Mouse (Mus musculus): ENCODE results near the gene Rnf144b. TPM values are rescaled to one million over a fixed set of nuclear protein-coding genes. Genes with fewer than 3 reads are reported as not detected.

Rnf144b gene
- total RNA-seq, 2 experiments from 2014 or later = 7.3 to 8.1 TPM

GRCm38 (mm10) chr13:47124986-47125385, 2.5 kb downstream of the Rnf144b start:
- DNase-seq = no peak

GRCm38 (mm10) chr13:47125595-47125994, 3.1 kb downstream of the Rnf144b start:
- DNase-seq = no peak

GRCm38 (mm10) chr13:47129090-47129489, 6.6 kb downstream of the Rnf144b start:
- peak; percentile 29 for DNase-seq

GRCm38 (mm10) chr13:47133058-47133457, 10.6 kb downstream of the Rnf144b start:
- no peak for DNase-seq

GRCm38 (mm10) chr13:47134836-47135235, 12.4 kb downstream of the Rnf144b start:
- DNase-seq = no peak

GRCm38 (mm10) chr13:47135741-47136140, 13.3 kb downstream of the Rnf144b start:
- no peak for DNase-seq

- DNase-seq = no peak
Observed at GRCm38 (mm10) chr13:47142764-47143163, 20.3 kb downstream of the Rnf144b start.

- DNase-seq = peak; percentile 21
Observed at GRCm38 (mm10) chr13:47145939-47146338, 23.5 kb downstream of the Rnf144b start.

GRCm38 (mm10) chr13:47146388-47146787, 23.9 kb downstream of the Rnf144b start:
- no peak for DNase-seq

GRCm38 (mm10) chr13:47148573-47148972, 26.1 kb downstream of the Rnf144b start:
- peak; percentile 13 for DNase-seq

GRCm38 (mm10) chr13:47149993-47150392, 27.5 kb downstream of the Rnf144b start:
- DNase-seq = no peak

GRCm38 (mm10) chr13:47151060-47151459, 28.6 kb downstream of the Rnf144b start:
- no peak for DNase-seq

- peak; percentile 50 for DNase-seq
Observed at GRCm38 (mm10) chr13:47152390-47152789, 29.9 kb downstream of the Rnf144b start.

- no peak for DNase-seq
Observed at GRCm38 (mm10) chr13:47153206-47153605, 30.8 kb downstream of the Rnf144b start.

GRCm38 (mm10) chr13:47154866-47155265, 32.4 kb downstream of the Rnf144b start:
- DNase-seq = no peak

GRCm38 (mm10) chr13:47156841-47157240, 34.4 kb downstream of the Rnf144b start:
- no peak for DNase-seq

GRCm38 (mm10) chr13:47162001-47162400, 39.5 kb downstream of the Rnf144b start:
- DNase-seq = no peak

- no peak for DNase-seq
Observed at GRCm38 (mm10) chr13:47164732-47165131, 42.3 kb downstream of the Rnf144b start.

- DNase-seq = no peak
Observed at GRCm38 (mm10) chr13:47165261-47165660, 42.8 kb downstream of the Rnf144b start.

- DNase-seq = no peak
Observed at GRCm38 (mm10) chr13:47168484-47168883, 46.0 kb downstream of the Rnf144b start.

GRCm38 (mm10) chr13:47170026-47170425, 47.6 kb downstream of the Rnf144b start:
- no peak for DNase-seq

- DNase-seq = no peak
Observed at GRCm38 (mm10) chr13:47170811-47171555, 48.5 kb downstream of the Rnf144b start.

- no peak for DNase-seq
Observed at GRCm38 (mm10) chr13:47172891-47173290, 50.4 kb downstream of the Rnf144b start.

- no peak for DNase-seq
Observed at GRCm38 (mm10) chr13:47178182-47178581, 55.7 kb downstream of the Rnf144b start.

GRCm38 (mm10) chr13:47180776-47181175, 58.3 kb downstream of the Rnf144b start:
- no peak for DNase-seq

Measured in heart, postnatal 4 days (tissue).